Mouse (Mus musculus) myocyte (in vitro differentiated cells): ENCODE results near the gene Sowaha.

Experiments
- CEBPB ChIP-seq: IDR thresholded peaks from 2 replicates; pipeline ENCODE4 v1.6.1; 2011; ENCODE audit warnings: mild to moderate bottlenecking, moderate library complexity; ENCODE audit not compliant: poor library complexity, insufficient read depth, severe bottlenecking
- E2F4 ChIP-seq: IDR thresholded peaks from one replicate; pipeline ENCODE4 v1.6.1; 2011; ENCODE audit warnings: mild to moderate bottlenecking, control low read depth, moderate library complexity; ENCODE audit not compliant: insufficient read depth
- MAX ChIP-seq: IDR thresholded peaks from one replicate; pipeline ENCODE4 v1.6.1; 2011; ENCODE audit warnings: low read depth, mild to moderate bottlenecking, control low read depth
- MYOD1 ChIP-seq, 3 experiments: IDR thresholded peaks; one replicate each; pipeline ENCODE4 v1.6.1; 2011; ENCODE audit warnings: control low read depth in 2 of 3, low read depth in 2 of 3, mild to moderate bottlenecking in 2 of 3, moderate library complexity in 1 of 3; ENCODE audit not compliant: insufficient read length in 2 of 3, control insufficient read depth in 1 of 3
- MYOG ChIP-seq, 3 experiments: IDR thresholded peaks; one replicate each; pipeline ENCODE4 v1.6.1; 2011; ENCODE audit warnings: control low read depth in 2 of 3, low read depth in 2 of 3, mild to moderate bottlenecking in 2 of 3; ENCODE audit not compliant: insufficient read length in 2 of 3, control insufficient read depth in 1 of 3, insufficient read depth in 1 of 3
- POLR2A ChIP-seq: IDR thresholded peaks from one replicate; pipeline ENCODE4 v1.6.1; 2011; ENCODE audit warnings: low read depth, mild to moderate bottlenecking, control low read depth, moderate library complexity; ENCODE audit not compliant: insufficient read length
- POLR2AphosphoS2 ChIP-seq: IDR thresholded peaks from one replicate; pipeline ENCODE4 v1.6.1; 2011; ENCODE audit warnings: low read depth, control low read depth; ENCODE audit not compliant: insufficient read length
- REST ChIP-seq: IDR thresholded peaks from one replicate; pipeline ENCODE4 v1.6.1; 2011; ENCODE audit warnings: mild to moderate bottlenecking, control low read depth, moderate library complexity; ENCODE audit not compliant: insufficient read depth, insufficient read length
- SRF ChIP-seq: IDR thresholded peaks from one replicate; pipeline ENCODE4 v1.6.1; 2011; ENCODE audit warnings: low read depth; ENCODE audit not compliant: control insufficient read depth, insufficient read length
- TCF12 ChIP-seq: IDR thresholded peaks from one replicate; pipeline ENCODE4 v1.6.1; 2011; ENCODE audit warnings: mild to moderate bottlenecking, control low read depth; ENCODE audit not compliant: poor library complexity, insufficient read depth, severe bottlenecking
- TCF3 ChIP-seq: IDR thresholded peaks from one replicate; pipeline ENCODE4 v1.6.1; 2011; ENCODE audit warnings: low read depth, control low read depth; ENCODE audit not compliant: insufficient read length
- USF1 ChIP-seq: IDR thresholded peaks from one replicate; pipeline ENCODE4 v1.6.1; 2011; ENCODE audit warnings: low read depth, mild to moderate bottlenecking, control low read depth, moderate library complexity

DNA sequence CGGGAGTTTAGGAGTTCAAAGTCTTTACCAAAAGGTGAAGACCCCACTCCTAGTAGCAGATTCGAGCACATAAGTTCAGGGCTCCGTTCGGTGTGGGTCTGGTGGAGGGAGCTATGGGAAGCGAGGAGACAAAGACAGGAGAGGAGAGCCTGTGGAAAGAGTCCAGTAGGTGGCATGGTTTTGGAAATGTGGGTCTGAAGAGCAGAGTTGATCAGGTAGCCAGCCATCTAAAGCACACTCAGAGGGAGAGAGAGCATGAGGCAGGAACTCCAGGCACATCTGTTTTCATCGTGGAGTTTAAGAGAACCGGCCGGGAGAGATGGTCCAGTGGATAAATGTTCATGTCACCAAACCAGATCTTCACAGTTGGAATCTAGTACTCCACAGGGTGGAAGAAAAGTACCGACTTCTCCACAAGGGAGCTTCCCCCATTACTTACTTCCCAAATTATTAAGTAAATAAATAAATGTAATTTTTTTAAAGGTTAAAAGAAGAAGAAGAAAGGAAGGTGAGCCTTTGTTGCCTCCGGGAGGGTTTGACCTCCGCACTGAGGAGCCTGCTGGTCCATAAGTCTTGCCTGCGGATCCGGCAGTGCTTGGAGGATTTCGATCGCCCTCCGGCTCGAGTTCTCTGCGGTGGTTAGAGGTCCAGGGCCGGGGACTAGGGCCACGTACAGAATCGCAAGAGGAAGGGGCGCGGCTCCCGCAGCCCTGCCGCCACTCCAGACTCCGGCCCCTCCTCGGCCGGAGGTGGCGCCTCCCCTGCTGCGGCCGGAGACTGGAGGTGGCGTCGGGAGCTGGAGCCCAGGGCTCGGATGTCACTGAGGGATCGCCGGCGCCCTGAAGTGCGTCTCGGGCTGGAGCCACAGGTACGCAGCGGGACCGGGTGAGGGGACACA lies 23.4 kb downstream of the Sowaha start, which contains the start of the genes Gm10447 and Shroom1:
- TF ChIP-seq MYOG (IDR thresholded peaks at IDR 0.05; ENCODE audit: control insufficient read depth in 1 of 3, insufficient read depth in 1 of 3, insufficient read length in 2 of 3, low read depth in 2 of 3): no peak
- peak; percentile 61 for TF ChIP-seq POLR2A
- no peak for TF ChIP-seq SRF
- no peak for TF ChIP-seq E2F4
- no peak for TF ChIP-seq TCF3
- TF ChIP-seq REST: no peak
- no peak for TF ChIP-seq CEBPB
- TF ChIP-seq MYOD1 (IDR thresholded peaks at IDR 0.05; ENCODE audit: control insufficient read depth in 1 of 3, insufficient read length in 2 of 3, low read depth in 2 of 3): no peak
- no peak for TF ChIP-seq MAX
- no peak for TF ChIP-seq USF1
- no peak for TF ChIP-seq POLR2AphosphoS2
- no peak for TF ChIP-seq TCF12
